Mouse (Mus musculus) stomach, postnatal 0 days (tissue): Measurements from ENCODE around the gene Uqcc1.

ENCODE experiments used
- CTCF ChIP-seq: IDR thresholded peaks from 2 replicates; pipeline ENCODE4 v1.5.1; 2016; ENCODE audit warnings: antibody characterized with exemption, low read depth, mild to moderate bottlenecking, moderate library complexity
- EP300 ChIP-seq: optimal IDR thresholded peaks from 2 replicates; pipeline ENCODE3; 2016; ENCODE audit warnings: antibody characterized with exemption

GRCm38 (mm10) chr2:155804053-155804452, 126.1 kb downstream of the Uqcc1 start:
- TF ChIP-seq CTCF (no peak), EP300 (no peak)
